7 mouse cellular contexts compared by ENCODE assay signal in the genomic region with DNA sequence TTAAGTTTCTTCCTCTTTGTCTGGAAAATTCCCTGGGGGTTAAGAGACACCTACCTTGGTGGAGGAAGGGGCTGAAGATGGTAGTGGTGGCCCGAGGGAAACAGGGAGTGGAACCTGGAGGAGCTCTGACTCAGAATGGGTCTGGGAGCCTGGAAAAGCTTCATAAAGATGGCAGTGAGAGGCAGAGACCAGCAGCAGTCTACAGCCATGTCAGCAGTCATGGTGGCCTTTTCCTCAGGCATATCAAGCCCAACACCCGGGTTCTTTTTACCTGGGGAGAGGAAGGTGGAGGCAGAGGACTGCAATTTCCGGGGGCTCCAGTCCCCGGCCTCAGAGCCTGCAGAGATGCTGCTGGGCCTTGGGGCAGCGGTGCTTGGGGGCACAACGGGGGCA. TPM values are rescaled to one million over a fixed set of nuclear protein-coding genes. Genes with fewer than 3 reads are reported as not detected.
DNase-seq lines count a peak whose midpoint lies in the region; ATAC-seq and TF ChIP-seq lines count a peak whose summit lies in the region.

No protein-coding gene starts in this region.

- no peaks in the 10 kb centered on the region for H3K4me1 ChIP-seq in lung, embryonic 15.5 days
- H3K4me1 ChIP-seq in embryonic fibroblast, embryonic 13.5 days (ENCODE audit: control insufficient read depth, insufficient read depth, low read length): no peaks in the 10 kb centered on the region
- H3K4me1 ChIP-seq in limb, embryonic 10.5 days: 0 out of 2 replicates have a peak, but pooled peaks cover 6% of the 10 kb centered on the region
- H3K4me1 ChIP-seq in stomach, embryonic 14.5 days (ENCODE audit: control insufficient read depth, insufficient read depth, low read length): no peaks in the 10 kb centered on the region

- H3K9ac ChIP-seq in lung, embryonic 15.5 days: peak overlapping the region; percentile 82
- H3K9ac ChIP-seq in stomach, embryonic 14.5 days (replicated peaks; ENCODE audit: low read depth, low read length): peak overlapping the region; percentile 67

- no peaks in the 10 kb centered on the region for H3K9me3 ChIP-seq in lung, embryonic 15.5 days
- no peaks in the 10 kb centered on the region for H3K9me3 ChIP-seq in limb, embryonic 10.5 days (replicated peaks)
- no peaks in the 10 kb centered on the region for H3K9me3 ChIP-seq in stomach, embryonic 14.5 days (ENCODE audit: control insufficient read depth, low read depth, low read length)

- H3K4me2 ChIP-seq in lung, embryonic 15.5 days: peak overlapping the region; percentile 53
- peak overlapping the region; percentile 58 for H3K4me2 ChIP-seq in stomach, embryonic 14.5 days (replicated peaks; ENCODE audit: low read depth, low read length)

- no peak for TF ChIP-seq POLR2A in embryonic fibroblast, embryonic 13.5 days (IDR thresholded peaks at IDR 0.05; ENCODE audit: low read depth, low read length)

- no peak for ATAC-seq in lung, embryonic 15.5 days (ENCODE audit: borderline replicate concordance, extremely low read depth, low FRiP score, low TSS enrichment)
- no peak for ATAC-seq in stomach, embryonic 14.5 days (ENCODE audit: insufficient number of reproducible peaks, insufficient read depth, low FRiP score, low read depth)

- DNase-seq in lung, postnatal 14 days: no peak
- DNase-seq in limb, embryonic 10.5 days (ENCODE audit: low spot score): no peak
- no peak for DNase-seq in left cerebral cortex, adult 8-10 months (ENCODE audit: low spot score in 2 of 2)
- no peak for DNase-seq in adrenal gland, adult 18-20 months (ENCODE audit: low spot score in 2 of 2)

- 0 out of 2 replicates have a peak, but pooled peaks cover 16% of the 10 kb centered on the region for H3K36me3 ChIP-seq in lung, embryonic 15.5 days
- H3K36me3 ChIP-seq in limb, embryonic 10.5 days: peaks cover 44% of the 10 kb centered on the region
- no peaks in the 10 kb centered on the region; the same call in 1 of the 2 replicates for H3K36me3 ChIP-seq in stomach, embryonic 14.5 days (ENCODE audit: control insufficient read depth, insufficient read depth, low read length)

- no peak overlapping the region for H3K27ac ChIP-seq in lung, embryonic 15.5 days
- no peak overlapping the region for H3K27ac ChIP-seq in embryonic fibroblast, embryonic 13.5 days (ENCODE audit: insufficient read depth, low read length)
- H3K27ac ChIP-seq in limb, embryonic 10.5 days: peak overlapping the region; percentile 95
- H3K27ac ChIP-seq in stomach, embryonic 14.5 days (ENCODE audit: low read length): no peak overlapping the region

- TF ChIP-seq CTCF in embryonic fibroblast, embryonic 13.5 days (IDR thresholded peaks at IDR 0.05; ENCODE audit: borderline replicate concordance, insufficient read depth, low read length): no peak

- no peaks in the 10 kb centered on the region; the same call in 1 of the 2 replicates for H3K27me3 ChIP-seq in lung, embryonic 15.5 days
- H3K27me3 ChIP-seq in limb, embryonic 10.5 days (ENCODE audit: low read depth, poor library complexity, severe bottlenecking): peaks cover 94% of the 10 kb centered on the region
- no peaks in the 10 kb centered on the region for H3K27me3 ChIP-seq in stomach, embryonic 14.5 days (ENCODE audit: control insufficient read depth, insufficient read depth, low read length)

- WGBS in lung, embryonic 15.5 days: 11% methylated on average over 6 of the region's 6 CpGs
- WGBS in limb, embryonic 10.5 days: 46% methylated on average over 4 of the region's 6 CpGs
- 36% methylated on average over 4 of the region's 6 CpGs for WGBS in stomach, embryonic 14.5 days

- H3K4me3 ChIP-seq in lung, embryonic 15.5 days: peak overlapping the region; percentile 68
- peak overlapping the region; percentile 43 for H3K4me3 ChIP-seq in embryonic fibroblast, embryonic 13.5 days (ENCODE audit: insufficient read depth, low read length)
- H3K4me3 ChIP-seq in limb, embryonic 10.5 days: peak overlapping the region; percentile 66
- H3K4me3 ChIP-seq in stomach, embryonic 14.5 days (ENCODE audit: low read depth, low read length): peak overlapping the region; percentile 53

RNA-seq across cellular contexts. Expression of gene Irak1, which starts 0.9 kb away (rescaled TPM):
- polyA plus RNA-seq in lung, embryonic 15.5 days (2015; fragmentation: Nextera tagmentation; extraction: Ambion mirVana): 61.6 and 67.9 TPM in 2 replicates
- polyA plus RNA-seq in embryonic fibroblast, embryonic 13.5 days (2011; ENCODE audit: insufficient read length, low read depth, missing spikeins): 61.2 and 68.2 TPM in 2 replicates
- 65.0 and 66.6 TPM in 2 replicates for polyA plus RNA-seq in limb, embryonic 10.5 days (2016; fragmentation: Nextera tagmentation; extraction: Ambion mirVana)
- 52.7 and 58.5 TPM in 2 replicates for polyA plus RNA-seq in stomach, embryonic 14.5 days (2014; fragmentation: Nextera tagmentation; extraction: Ambion mirVana)
- total RNA-seq in left cerebral cortex, adult 8-10 months (2022): 10 to 100 TPM; 54.0 to 61.3 (median 54.2) TPM
- total RNA-seq in adrenal gland, adult 18-20 months (2021): 100 to 1,000 TPM; 116 to 120 TPM

RNA-seq across cellular contexts. Expression of gene Hcfc1, which starts 56.6 kb away (rescaled TPM):
- 52.9 and 56.8 TPM in 2 replicates for polyA plus RNA-seq in lung, embryonic 15.5 days (2015; fragmentation: Nextera tagmentation; extraction: Ambion mirVana)
- 61.4 and 65.6 TPM in 2 replicates for polyA plus RNA-seq in embryonic fibroblast, embryonic 13.5 days (2011; ENCODE audit: insufficient read length, low read depth, missing spikeins)
- 87.7 and 88.4 TPM in 2 replicates for polyA plus RNA-seq in limb, embryonic 10.5 days (2016; fragmentation: Nextera tagmentation; extraction: Ambion mirVana)
- 73.9 and 80.1 TPM in 2 replicates for polyA plus RNA-seq in stomach, embryonic 14.5 days (2014; fragmentation: Nextera tagmentation; extraction: Ambion mirVana)
- 10 to 100 TPM; 67.9 to 78.7 (median 72.5) TPM for total RNA-seq in left cerebral cortex, adult 8-10 months (2022)
- 10 to 100 TPM; 47.7 to 49.5 TPM for total RNA-seq in adrenal gland, adult 18-20 months (2021)
